Mouse (Mus musculus) spleen, postnatal 14 days (tissue): ENCODE results near the gene 4932438A13Rik.

Source experiments
- DNase-seq, 2 experiments: peaks; one replicate each; pipeline ENCODE4 v3.0.0; 2021 to 2022; ENCODE audit warnings: low spot score in 2 of 2

The 4932438A13Rik gene

GRCm38 (mm10) chr3:36862721-36863275 is at the start of gene 4932438A13Rik:
Gene 4932438A13Rik, plus strand, starts transcription at chr3:36863104.
- DNase-seq = peak; percentile 99 to 100

GRCm38 (mm10) chr3:36816633-36817032 is 46.3 kb upstream of the 4932438A13Rik start:
- DNase-seq = no peak

- no peak for DNase-seq
Measured at GRCm38 (mm10) chr3:36819402-36819801, 43.5 kb upstream of the 4932438A13Rik start.

GRCm38 (mm10) chr3:36821037-36821436 is 41.9 kb upstream of the 4932438A13Rik start:
- no peak for DNase-seq

- DNase-seq = no peak
Measured at GRCm38 (mm10) chr3:36825098-36825497, 37.8 kb upstream of the 4932438A13Rik start.

- DNase-seq = no peak
Measured at GRCm38 (mm10) chr3:36825554-36825953, 37.4 kb upstream of the 4932438A13Rik start.

GRCm38 (mm10) chr3:36827274-36828025 is 35.5 kb upstream of the 4932438A13Rik start:
- DNase-seq = no peak

- no peak for DNase-seq
Measured at GRCm38 (mm10) chr3:36830218-36830617, 32.7 kb upstream of the 4932438A13Rik start.

- DNase-seq = no peak
Measured at GRCm38 (mm10) chr3:36834426-36834825, 28.5 kb upstream of the 4932438A13Rik start.

GRCm38 (mm10) chr3:36834832-36835231 is 28.1 kb upstream of the 4932438A13Rik start:
- DNase-seq = no peak

GRCm38 (mm10) chr3:36835525-36836203 is 27.2 kb upstream of the 4932438A13Rik start:
- DNase-seq = no peak

- DNase-seq = no peak
Measured at GRCm38 (mm10) chr3:36836833-36837232, 26.1 kb upstream of the 4932438A13Rik start.

- DNase-seq = peak in 1 of 2 experiments; percentile 52
Measured at GRCm38 (mm10) chr3:36840650-36841555, 22.0 kb upstream of the 4932438A13Rik start.

- DNase-seq = no peak
Measured at GRCm38 (mm10) chr3:36853733-36854440, 9.0 kb upstream of the 4932438A13Rik start.

- no peak for DNase-seq
Measured at GRCm38 (mm10) chr3:36861411-36862410, 1.2 kb upstream of the 4932438A13Rik start.

GRCm38 (mm10) chr3:36863427-36863826 is 523 bp downstream of the 4932438A13Rik start:
- DNase-seq = no peak

GRCm38 (mm10) chr3:36863881-36864280 is 977 bp downstream of the 4932438A13Rik start:
- DNase-seq = no peak

GRCm38 (mm10) chr3:36864466-36864865 is 1.6 kb downstream of the 4932438A13Rik start:
- no peak for DNase-seq

GRCm38 (mm10) chr3:36905372-36905771 is 42.5 kb downstream of the 4932438A13Rik start:
- no peak for DNase-seq

GRCm38 (mm10) chr3:36917832-36918231 is 54.9 kb downstream of the 4932438A13Rik start:
- no peak for DNase-seq
